Comparison of ENCODE assay signal across 8 mouse cellular contexts in genomic region chr11:80851859-80852258, GRCm38 (mm10). TPM values are rescaled to one million over a fixed set of nuclear protein-coding genes. Genes with fewer than 3 reads are reported as not detected.
A peak's percentile ranks its signal among the peaks of the same experiment; 100 is the strongest.
DNase-seq lines count a peak whose midpoint lies in the region; ATAC-seq and TF ChIP-seq lines count a peak whose summit lies in the region.
"Had no signal": no experiment of that assay in that cellular context is flagged by ENCODE, and none has a peak within 500 bp of the region (broad histone marks: within the 10 kb centered on the region; RNA-seq: fewer than 3 reads in every experiment).

No protein-coding gene starts in this region.

- no peak for ATAC-seq in kidney, embryonic 15.5 days (replicated peaks; ENCODE audit: low FRiP score)

- no peaks in the 10 kb centered on the region for H3K36me3 ChIP-seq in kidney, adult 2 months (ENCODE audit: control insufficient read depth, insufficient read depth, low read length)
- no peaks in the 10 kb centered on the region for H3K36me3 ChIP-seq in kidney, embryonic 15.5 days
- peaks cover 0 to 9% of the 10 kb centered on the region in 2 experiments; a peak in 2 of 4 replicates for H3K36me3 ChIP-seq in MEL (ENCODE audit: control insufficient read depth in 1 of 2, insufficient read depth in 2 of 2, low read length in 2 of 2)

- H3K4me3 ChIP-seq in kidney, adult 2 months (ENCODE audit: insufficient read depth, low read depth, low read length) = no peak overlapping the region
- no peak overlapping the region for H3K4me3 ChIP-seq in kidney, embryonic 15.5 days (replicated peaks)
- H3K4me3 ChIP-seq in MEL (ENCODE audit: control insufficient read depth in 1 of 2, insufficient read depth in 1 of 2, low read depth in 2 of 2, low read length in 2 of 2) = no peak overlapping the region

- WGBS in kidney, adult 2 months = 40% methylated on average over 5 of the region's 5 CpGs
- WGBS in kidney, embryonic 15.5 days = 46% methylated on average over 5 of the region's 5 CpGs

- TF ChIP-seq POLR2A in kidney, adult 2 months (IDR thresholded peaks at IDR 0.05; ENCODE audit: low read depth, low read length) = no peak
- no peak for TF ChIP-seq POLR2A in MEL (IDR thresholded peaks at IDR 0.05; ENCODE audit: control insufficient read depth in 1 of 2, insufficient read depth in 1 of 2, low read depth in 1 of 2, low read length in 2 of 2, poor library complexity in 1 of 2)

- TF ChIP-seq EP300 in MEL (IDR thresholded peaks at IDR 0.05; ENCODE audit: low read depth in 1 of 2, low read length in 2 of 2) = no peak

- peak; percentile 28 for DNase-seq in kidney, adult 2 months
- DNase-seq in MEL (ENCODE audit: low read depth, low spot score) = peak; percentile 83
- peak; percentile 62 for DNase-seq in embryo, embryonic 11 days
- peak; percentile 54 for DNase-seq in lung, postnatal 25 days (ENCODE audit: low spot score)
- DNase-seq in urinary bladder, postnatal 4 days (ENCODE audit: low spot score in 2 of 2) = no peak
- no peak for DNase-seq in left cerebral cortex, adult 11 months (ENCODE audit: low spot score)

- no peak overlapping the region for H3K27ac ChIP-seq in kidney, adult 2 months (ENCODE audit: insufficient read depth, low read depth, low read length)
- H3K27ac ChIP-seq in kidney, embryonic 15.5 days = no peak overlapping the region
- H3K27ac ChIP-seq in MEL (ENCODE audit: control insufficient read depth, low read depth, low read length) = no peak overlapping the region

- H3K27me3 ChIP-seq in kidney, adult 2 months (replicated peaks; ENCODE audit: control insufficient read depth, insufficient read depth, low read length) = no peaks in the 10 kb centered on the region
- no peaks in the 10 kb centered on the region for H3K27me3 ChIP-seq in kidney, embryonic 15.5 days
- H3K27me3 ChIP-seq in MEL (ENCODE audit: control insufficient read depth in 1 of 2, insufficient read depth in 2 of 2, low read length in 2 of 2) = peaks cover 2 to 3% of the 10 kb centered on the region in 2 experiments; a peak in 2 of 4 replicates

- H3K4me1 ChIP-seq in kidney, adult 2 months (ENCODE audit: control insufficient read depth, insufficient read depth, low read length) = no peaks in the 10 kb centered on the region
- 0 out of 2 replicates have a peak, but pooled peaks cover 2% of the 10 kb centered on the region for H3K4me1 ChIP-seq in kidney, embryonic 15.5 days
- peaks cover 6 to 10% of the 10 kb centered on the region in 2 experiments for H3K4me1 ChIP-seq in MEL (ENCODE audit: control insufficient read depth in 1 of 2, insufficient read depth in 2 of 2, low read length in 2 of 2)

- H3K79me2 ChIP-seq in MEL (ENCODE audit: control insufficient read depth, insufficient read depth, low read length, poor library complexity) = no peaks in the 10 kb centered on the region

- peak; percentile 51 for TF ChIP-seq CTCF in kidney, adult 2 months (conservative IDR thresholded peaks at IDR 0.05; ENCODE audit: insufficient read depth, insufficient read length, low read depth, low read length)
- peak; percentile 75 to 89 (median 83) for TF ChIP-seq CTCF in MEL (IDR thresholded peaks at IDR 0.05 in 2 of 3, conservative IDR thresholded peaks at IDR 0.05 in 1 of 3; ENCODE audit: control insufficient read depth in 1 of 3, insufficient read depth in 1 of 3, low read depth in 2 of 3, low read length in 3 of 3, poor library complexity in 1 of 3, severe bottlenecking in 1 of 3)

- no peak overlapping the region for H3K9ac ChIP-seq in kidney, embryonic 15.5 days
- H3K9ac ChIP-seq in MEL (ENCODE audit: control insufficient read depth, low read depth, low read length, poor library complexity, severe bottlenecking) = no peak overlapping the region

- no peaks in the 10 kb centered on the region for H3K9me3 ChIP-seq in kidney, embryonic 15.5 days (replicated peaks)
- H3K9me3 ChIP-seq in MEL (replicated peaks; ENCODE audit: insufficient read depth, low read length) = no peaks in the 10 kb centered on the region

- TF ChIP-seq RAD21 in MEL (IDR thresholded peaks at IDR 0.05; ENCODE audit: low read depth, low read length) = peak; percentile 69

- H3K4me2 ChIP-seq in kidney, embryonic 15.5 days = no peak overlapping the region

TF ChIP-seq in MEL, 35 proteins besides CTCF, POLR2A, EP300 and RAD21:
- no peak for TF ChIP-seq USF1 (IDR thresholded peaks at IDR 0.05; ENCODE audit: low read depth, low read length)
- TF ChIP-seq SMC3 (IDR thresholded peaks at IDR 0.05; ENCODE audit: low read depth, low read length) = peak; percentile 89
- peak; percentile 37; the same call in 1 of the 2 replicates for TF ChIP-seq ZC3H11A (IDR thresholded peaks at IDR 0.05; ENCODE audit: low read depth, low read length)
- TF ChIP-seq MAFK (IDR thresholded peaks at IDR 0.05; ENCODE audit: borderline replicate concordance, low read depth, low read length) = no peak
- TF ChIP-seq CHD1 (IDR thresholded peaks at IDR 0.05; ENCODE audit: low read depth, low read length) = no peak
- no peak for TF ChIP-seq NRF1 (IDR thresholded peaks at IDR 0.05; ENCODE audit: insufficient read depth, low read depth, low read length, poor library complexity, severe bottlenecking)
- no peak for TF ChIP-seq MXI1 (IDR thresholded peaks at IDR 0.05; ENCODE audit: low read depth, low read length)
- TF ChIP-seq ZNF384 (IDR thresholded peaks at IDR 0.05; ENCODE audit: low read depth, low read length) = peak; percentile 31; the same call in 1 of the 2 replicates
- TF ChIP-seq POLR2AphosphoS5 (IDR thresholded peaks at IDR 0.05; ENCODE audit: borderline replicate concordance, low read depth, low read length) = no peak

RNA-seq across cellular contexts. Expression of gene Spaca3, which starts 6.3 kb away (rescaled TPM):
- polyA plus RNA-seq in kidney, adult 2 months (2012; rRNA removed) = 0.27 TPM in 1 of 2 replicates, not detected in the other
- polyA plus RNA-seq in kidney, embryonic 15.5 days (2015; fragmentation: Nextera tagmentation; extraction: Ambion mirVana) = not detected in 2 replicates
- not detected in 2 replicates for total RNA-seq in MEL (2012; rRNA removed)
- polyA plus RNA-seq in MEL (2012; ENCODE audit: insufficient read depth in 1 of 2, insufficient read length in 2 of 2, low read depth in 1 of 2, low replicate concordance in 2 of 2, missing spikeins in 1 of 2) = not detected
- total RNA-seq: hematopoietic stem cell, adult 5-6 weeks had no signal

RNA-seq across cellular contexts. Expression of gene Tmem98, which starts 41.9 kb away (rescaled TPM):
- polyA plus RNA-seq in kidney, adult 2 months (2012; rRNA removed) = 23.0 and 26.3 TPM in 2 replicates
- 110 and 113 TPM in 2 replicates for polyA plus RNA-seq in kidney, embryonic 15.5 days (2015; fragmentation: Nextera tagmentation; extraction: Ambion mirVana)
- total RNA-seq in MEL (2012; rRNA removed) = 21.5 and 23.3 TPM in 2 replicates
- polyA plus RNA-seq in MEL (2012; ENCODE audit: insufficient read depth in 1 of 2, insufficient read length in 2 of 2, low read depth in 1 of 2, low replicate concordance in 2 of 2, missing spikeins in 1 of 2) = 10 to 100 TPM in 1 of 2 experiments, not detected in 1; 33.5 TPM

Comparison
In these comparisons a context has a peak if more than half of its experiments do, and no peak if none do; other contexts are left out.
1. DNase-seq: peak in kidney, adult 2 months (single experiment), MEL (single experiment), embryo, embryonic 11 days (single experiment) and lung, postnatal 25 days (single experiment); none in urinary bladder, postnatal 4 days (0 of 2) and left cerebral cortex, adult 11 months (single experiment).